Comparison of ENCODE assay signal across 13 mouse cellular contexts in genomic region chr2:75621873-75622654, GRCm38 (mm10). TPM values are rescaled to one million over a fixed set of nuclear protein-coding genes. Genes with fewer than 3 reads are reported as not detected.
A peak's percentile ranks its signal among the peaks of the same experiment; 100 is the strongest.
DNase-seq lines count a peak whose midpoint lies in the region; ATAC-seq and TF ChIP-seq lines count a peak whose summit lies in the region.
"Had no signal": no experiment of that assay in that cellular context is flagged by ENCODE, and none has a peak within 500 bp of the region (broad histone marks: within the 10 kb centered on the region; RNA-seq: fewer than 3 reads in every experiment).

No protein-coding gene starts in this region.

- peak overlapping the region; percentile 13; the same call in 1 of the 2 replicates for H3K27ac ChIP-seq in lung, embryonic 14.5 days (ENCODE audit: low read depth)
- H3K27ac ChIP-seq: embryonic facial prominence, embryonic 12.5 days; hindbrain, embryonic 13.5 days; liver, embryonic 14.5 days had no signal

- H3K9me3 ChIP-seq in lung, embryonic 14.5 days (ENCODE audit: low read depth, low read length): no peaks in the 10 kb centered on the region
- H3K9me3 ChIP-seq: embryonic facial prominence, embryonic 12.5 days; hindbrain, embryonic 13.5 days had no signal

- peak; percentile 92 for DNase-seq in heart, adult 11 months
- no peak for DNase-seq in heart, adult 8-10 months (ENCODE audit: low spot score)
- peak; percentile 42 for DNase-seq in lung, embryonic 14.5 days
- DNase-seq in lung, postnatal 25 days (ENCODE audit: low spot score): no peak
- peak; percentile 37 for DNase-seq in ES-CJ7 (ENCODE audit: low read depth, low spot score)
- DNase-seq in adrenal gland, postnatal 14 days: no peak
- DNase-seq: kidney, adult 8-10 months; layer of hippocampus, adult 9-11 months; thymus, postnatal 25 days had no signal

- H3K27me3 ChIP-seq in lung, embryonic 14.5 days (ENCODE audit: insufficient read depth, low read length): no peaks in the 10 kb centered on the region
- no peaks in the 10 kb centered on the region for H3K27me3 ChIP-seq in myocyte (ENCODE audit: control insufficient read depth, insufficient read depth, insufficient read length)
- H3K27me3 ChIP-seq: embryonic facial prominence, embryonic 12.5 days; hindbrain, embryonic 13.5 days had no signal

- H3K36me3 ChIP-seq in lung, embryonic 14.5 days (ENCODE audit: insufficient read depth): no peaks in the 10 kb centered on the region
- no peaks in the 10 kb centered on the region for H3K36me3 ChIP-seq in myocyte (ENCODE audit: control insufficient read depth, insufficient read depth)
- H3K36me3 ChIP-seq: embryonic facial prominence, embryonic 12.5 days; hindbrain, embryonic 13.5 days had no signal

- no peak overlapping the region for H3ac ChIP-seq in myocyte (ENCODE audit: control insufficient read depth, insufficient read length)

- H3K4me2 ChIP-seq in lung, embryonic 14.5 days: no peak overlapping the region
- H3K4me2 ChIP-seq in myocyte (ENCODE audit: low read depth): peak overlapping the region; percentile 68
- H3K4me2 ChIP-seq: embryonic facial prominence, embryonic 12.5 days; hindbrain, embryonic 13.5 days had no signal

- no peak for TF ChIP-seq POLR2A in myocyte (IDR thresholded peaks at IDR 0.05; ENCODE audit: insufficient read length, low read depth)

- no peak overlapping the region for H3K9ac ChIP-seq in lung, embryonic 14.5 days
- H3K9ac ChIP-seq: embryonic facial prominence, embryonic 12.5 days; hindbrain, embryonic 13.5 days; liver, embryonic 14.5 days had no signal

- WGBS in lung, embryonic 14.5 days: 67% methylated on average over 14 of the region's 14 CpGs

- ATAC-seq in lung, embryonic 14.5 days (ENCODE audit: insufficient read depth): no peak

- no peak overlapping the region for H3K4me3 ChIP-seq in lung, embryonic 14.5 days (ENCODE audit: low read depth, low read length)
- H3K4me3 ChIP-seq in myocyte: no peak overlapping the region
- H3K4me3 ChIP-seq: embryonic facial prominence, embryonic 12.5 days; hindbrain, embryonic 13.5 days had no signal

- TF ChIP-seq CTCF in lung, embryonic 14.5 days (IDR thresholded peaks at IDR 0.05; ENCODE audit: low read depth): 0 out of 2 replicates have a peak, but pooled peaks have one; percentile 2

- peaks cover 7% of the 10 kb centered on the region; the same call in 1 of the 2 replicates for H3K4me1 ChIP-seq in lung, embryonic 14.5 days (ENCODE audit: insufficient read depth)
- H3K4me1 ChIP-seq: hindbrain, embryonic 13.5 days had no signal

- H3K79me2 ChIP-seq in myocyte (ENCODE audit: control insufficient read depth, insufficient read depth): no peaks in the 10 kb centered on the region

TF ChIP-seq in myocyte, 11 proteins besides CTCF, POLR2A, EP300 and RAD21:
- TF ChIP-seq REST (IDR thresholded peaks at IDR 0.05; ENCODE audit: insufficient read depth, insufficient read length) (no peak), MYOG (IDR thresholded peaks at IDR 0.05; ENCODE audit: control insufficient read depth in 1 of 3, insufficient read depth in 1 of 3, insufficient read length in 2 of 3, low read depth in 2 of 3) (no peak), TCF12 (IDR thresholded peaks at IDR 0.05; ENCODE audit: insufficient read depth, poor library complexity, severe bottlenecking) (no peak), POLR2AphosphoS2 (IDR thresholded peaks at IDR 0.05; ENCODE audit: insufficient read length, low read depth) (no peak), MAX (IDR thresholded peaks at IDR 0.05; ENCODE audit: low read depth) (no peak), SRF (IDR thresholded peaks at IDR 0.05; ENCODE audit: control insufficient read depth, insufficient read length, low read depth) (no peak), TCF3 (IDR thresholded peaks at IDR 0.05; ENCODE audit: insufficient read length, low read depth) (no peak), CEBPB (IDR thresholded peaks at IDR 0.05; ENCODE audit: insufficient read depth, poor library complexity, severe bottlenecking) (no peak), USF1 (IDR thresholded peaks at IDR 0.05; ENCODE audit: low read depth) (no peak), MYOD1 (IDR thresholded peaks at IDR 0.05; ENCODE audit: control insufficient read depth in 1 of 3, insufficient read length in 2 of 3, low read depth in 2 of 3) (no peak), E2F4 (IDR thresholded peaks at IDR 0.05; ENCODE audit: insufficient read depth) (no peak)

RNA-seq across cellular contexts. Expression of gene Hnrnpa3, which starts 37.0 kb away (rescaled TPM):
- 100 to 1,000 TPM; 132 to 185 (median 159) TPM for total RNA-seq in heart, adult 8-10 months (2022)
- 302 and 305 TPM in 2 replicates for polyA plus RNA-seq in lung, embryonic 14.5 days (2014; fragmentation: Nextera tagmentation; extraction: Ambion mirVana)
- polyA plus RNA-seq in myocyte (2012; fragmentation: generic; extraction: Trizol): 193 TPM
- 509 and 538 TPM in 2 replicates for total RNA-seq in adrenal gland, postnatal 14 days (2021)

Comparison
In these comparisons a context has a peak if more than half of its experiments do, and no peak if none do; other contexts are left out.
1. DNase-seq: peak in heart, adult 11 months (single experiment), lung, embryonic 14.5 days (single experiment) and ES-CJ7 (single experiment); none in heart, adult 8-10 months (single experiment), lung, postnatal 25 days (single experiment) and adrenal gland, postnatal 14 days (single experiment).